23 mouse cellular contexts compared by ENCODE assay signal in genomic region chr14:78109419-78109818, GRCm38 (mm10). TPM values are rescaled to one million over a fixed set of nuclear protein-coding genes. Genes with fewer than 3 reads are reported as not detected.
"Had no signal": no experiment of that assay in that cellular context is flagged by ENCODE, and none has a peak within 500 bp of the region (broad histone marks: within the 10 kb centered on the region; RNA-seq: fewer than 3 reads in every experiment).

No protein-coding gene starts in this region.

- H3K4me2 ChIP-seq: limb, embryonic 13.5 days; liver, embryonic 12.5 days; liver, embryonic 15.5 days; lung, embryonic 15.5 days; midbrain, embryonic 13.5 days; stomach, embryonic 15.5 days had no signal

- H3K4me3 ChIP-seq: limb, embryonic 10.5 days; limb, embryonic 13.5 days; liver, embryonic 12.5 days; liver, embryonic 15.5 days; lung, embryonic 15.5 days; megakaryocyte, embryonic 14.5 days; midbrain, embryonic 10.5 days; midbrain, embryonic 13.5 days; stomach, embryonic 15.5 days had no signal

- H3K9ac ChIP-seq: limb, embryonic 13.5 days; liver, embryonic 12.5 days; liver, embryonic 15.5 days; lung, embryonic 15.5 days; midbrain, embryonic 13.5 days; stomach, embryonic 15.5 days had no signal

- H3K27ac ChIP-seq: kidney, postnatal 0 days; limb, embryonic 10.5 days; limb, embryonic 13.5 days; liver, embryonic 12.5 days; liver, embryonic 15.5 days; lung, embryonic 15.5 days; midbrain, embryonic 10.5 days; midbrain, embryonic 13.5 days; stomach, embryonic 15.5 days had no signal

- H3K36me3 ChIP-seq: limb, embryonic 10.5 days; limb, embryonic 13.5 days; liver, embryonic 12.5 days; liver, embryonic 15.5 days; lung, embryonic 15.5 days; midbrain, embryonic 10.5 days; midbrain, embryonic 13.5 days; stomach, embryonic 15.5 days had no signal

- ATAC-seq: liver, embryonic 12.5 days; midbrain, embryonic 13.5 days; midbrain, embryonic 16.5 days had no signal

- H3K9me3 ChIP-seq: limb, embryonic 10.5 days; limb, embryonic 13.5 days; liver, embryonic 12.5 days; liver, embryonic 15.5 days; lung, embryonic 15.5 days; midbrain, embryonic 10.5 days; midbrain, embryonic 13.5 days; stomach, embryonic 15.5 days had no signal

- H3K27me3 ChIP-seq: limb, embryonic 13.5 days; liver, embryonic 12.5 days; liver, embryonic 15.5 days; lung, embryonic 15.5 days; megakaryocyte, embryonic 14.5 days; midbrain, embryonic 13.5 days; stomach, embryonic 15.5 days had no signal

- H3K4me1 ChIP-seq: limb, embryonic 10.5 days; limb, embryonic 13.5 days; liver, embryonic 12.5 days; liver, embryonic 15.5 days; lung, embryonic 15.5 days; megakaryocyte, embryonic 14.5 days; midbrain, embryonic 10.5 days; midbrain, embryonic 13.5 days; stomach, embryonic 15.5 days had no signal

- DNase-seq: kidney, adult 2 months; kidney, postnatal 36 days; liver; lung, adult 18-20 months; lung, postnatal 10 days; lung, postnatal 36 days; right cerebral cortex, postnatal 25 days; spleen, adult 18-20 months; thymus, postnatal 25 days had no signal

RNA-seq across cellular contexts. Expression of gene Fam216b, which starts 20.6 kb away (rescaled TPM):
- total RNA-seq: monocyte, adult 5-6 weeks had no signal
- polyA plus RNA-seq: kidney, adult 2 months; kidney, embryonic 14.5 days; kidney, postnatal 0 days; limb, embryonic 10.5 days; limb, embryonic 13.5 days; liver, embryonic 12.5 days; liver, embryonic 15.5 days; midbrain, embryonic 10.5 days; midbrain, embryonic 13.5 days; neural tube, embryonic 11.5 days; stomach, embryonic 15.5 days had no signal
